Mouse (Mus musculus) adrenal gland, postnatal 10 days (tissue): ENCODE measurements around the gene Ifitm2. TPM values are rescaled to one million over a fixed set of nuclear protein-coding genes. Genes with fewer than 3 reads are reported as not detected.

ENCODE experiments used
- DNase-seq: peaks from one replicate; pipeline ENCODE4 v3.0.0; 2021; ENCODE audit warnings: mixed read lengths
- total RNA-seq, 2 experiments: library from RNA; stranded (reverse); gene quantifications; 2 replicates each; pipeline ENCODE4 v1.2.3; 2021

Gene Ifitm2
- total RNA-seq, 2 experiments from 2014 or later, result 418 to 468 TPM

GRCm38 (mm10) chr7:140942811-140943210 lies 13.0 kb downstream of the Ifitm2 start:
- DNase-seq, result no peak

DNA sequence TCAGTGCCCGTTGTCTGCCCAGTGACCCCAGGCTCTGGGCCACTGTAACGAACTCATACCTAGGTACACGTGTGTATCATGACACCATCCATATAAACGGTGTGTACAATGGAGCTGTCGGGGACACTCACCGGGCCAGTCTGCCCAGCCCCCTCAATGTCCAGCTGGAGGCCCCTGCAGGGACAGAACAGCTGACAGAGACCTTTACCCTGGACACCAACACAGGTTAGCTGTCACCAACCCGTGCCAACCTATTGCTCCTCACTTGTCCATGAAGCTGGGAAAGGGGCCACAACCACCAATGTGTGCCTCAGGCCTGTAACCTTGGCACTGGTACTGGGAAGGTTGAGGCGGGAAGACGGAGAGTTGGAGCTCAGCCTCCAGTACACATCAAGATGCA lies 13.4 kb downstream of the Ifitm2 start:
- peak; percentile 52 for DNase-seq

- DNase-seq, result peak; percentile 93
These were observed 14.3 kb downstream of the Ifitm2 start, which contains the start of gene Pgghg for GRCm38 (mm10) chr7:140941222-140942051. TSS of gene Pgghg (plus strand) at chr7:140941391.

GRCm38 (mm10) chr7:140939669-140940171 lies 16.1 kb downstream of the Ifitm2 start:
- no peak for DNase-seq

- no peak for DNase-seq
These were observed 16.9 kb downstream of the Ifitm2 start for GRCm38 (mm10) chr7:140938896-140939295.

DNA sequence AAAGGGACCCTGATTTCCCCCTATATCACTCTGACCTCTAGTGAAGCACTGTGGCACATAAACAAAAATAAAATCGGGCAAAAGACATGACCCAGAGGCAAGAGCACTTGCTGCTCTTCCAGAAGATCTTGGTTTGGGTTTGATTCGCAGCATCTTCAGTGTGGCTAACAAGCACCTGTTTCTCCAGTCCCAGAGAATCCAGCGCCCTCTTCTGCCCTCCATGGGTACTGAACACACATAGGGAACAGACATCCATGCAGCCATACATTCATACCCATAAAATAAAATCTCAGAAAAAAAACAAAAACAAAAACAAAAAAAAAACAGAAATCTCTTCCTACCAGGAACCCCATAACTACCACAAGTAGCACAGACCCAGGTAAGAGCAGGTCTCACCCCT lies 17.4 kb downstream of the Ifitm2 start:
- no peak for DNase-seq

DNA sequence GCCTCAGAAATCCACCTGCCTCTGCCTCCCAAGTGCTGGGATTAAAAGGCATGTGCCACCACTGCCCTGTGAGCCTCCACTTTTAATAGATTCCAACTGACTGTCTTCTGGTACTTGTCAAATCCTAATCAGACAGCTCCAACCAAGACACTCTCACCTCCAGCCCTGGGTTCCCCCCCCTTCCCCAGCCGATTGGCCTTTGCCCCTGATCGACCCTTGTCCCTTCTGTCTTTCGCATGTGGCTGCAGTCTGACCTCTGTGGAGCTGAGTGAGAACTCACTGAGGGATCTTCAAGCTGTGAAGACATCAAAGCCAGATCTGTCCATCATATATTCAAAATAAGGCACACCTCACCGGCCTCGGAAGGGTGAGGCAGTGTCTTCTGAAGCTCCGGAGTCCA lies 28.6 kb downstream of the Ifitm2 start:
- DNase-seq, result no peak

DNA sequence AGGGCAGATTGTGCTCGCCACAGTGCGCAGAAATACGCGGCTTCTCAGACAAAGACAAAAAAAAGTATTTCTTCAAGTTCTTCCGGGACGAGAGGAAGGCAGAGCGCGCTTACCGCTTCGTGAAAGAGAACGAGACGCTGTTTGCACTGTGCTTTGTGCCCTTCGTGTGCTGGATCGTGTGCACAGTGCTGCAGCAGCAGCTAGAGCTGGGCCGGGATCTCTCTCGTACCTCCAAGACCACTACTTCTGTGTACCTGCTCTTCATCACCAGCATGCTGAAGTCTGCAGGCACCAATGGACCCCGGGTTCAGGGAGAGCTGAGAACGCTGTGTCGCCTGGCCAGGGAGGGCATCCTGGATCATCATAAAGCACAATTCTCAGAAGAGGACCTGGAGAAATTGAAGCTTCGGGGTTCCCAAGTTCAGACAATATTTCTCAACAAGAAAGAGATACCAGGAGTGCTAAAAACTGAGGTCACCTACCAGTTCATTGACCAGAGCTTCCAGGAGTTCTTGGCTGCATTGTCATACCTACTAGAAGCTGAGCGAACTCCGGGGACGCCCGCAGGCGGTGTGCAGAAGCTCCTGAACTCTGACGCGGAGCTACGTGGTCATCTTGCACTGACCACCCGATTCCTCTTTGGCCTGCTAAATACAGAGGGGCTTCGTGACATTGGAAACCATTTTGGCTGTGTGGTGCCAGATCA lies 32.6 kb downstream of the Ifitm2 start:
- no peak for DNase-seq

DNA sequence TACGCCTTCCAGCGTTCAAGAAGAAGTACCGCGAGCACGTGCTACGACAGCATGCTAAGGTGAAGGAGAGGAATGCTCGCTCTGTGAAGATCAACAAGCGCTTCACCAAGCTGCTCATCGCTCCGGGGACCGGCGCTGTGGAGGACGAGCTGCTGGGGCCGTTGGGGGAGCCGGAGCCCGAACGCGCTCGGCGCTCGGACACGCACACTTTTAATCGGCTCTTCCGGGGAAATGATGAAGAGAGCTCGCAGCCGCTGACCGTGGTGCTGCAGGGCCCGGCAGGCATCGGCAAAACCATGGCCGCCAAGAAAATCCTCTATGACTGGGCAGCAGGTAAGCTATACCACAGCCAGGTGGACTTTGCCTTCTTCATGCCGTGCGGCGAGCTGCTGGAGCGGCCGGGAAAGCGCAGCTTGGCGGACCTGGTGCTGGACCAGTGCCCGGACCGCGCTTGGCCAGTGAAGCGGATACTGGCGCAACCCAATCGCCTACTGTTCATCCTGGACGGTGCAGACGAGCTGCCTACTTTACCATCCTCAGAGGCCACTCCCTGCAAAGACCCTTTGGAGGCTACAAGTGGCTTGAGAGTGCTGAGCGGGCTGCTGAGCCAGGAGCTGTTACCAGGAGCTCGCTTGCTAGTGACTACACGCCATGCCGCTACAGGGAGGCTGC lies 33.3 kb downstream of the Ifitm2 start:
- peak; percentile 80 for DNase-seq

GRCm38 (mm10) chr7:140921225-140921975 lies 34.4 kb downstream of the Ifitm2 start:
- DNase-seq, result no peak

GRCm38 (mm10) chr7:140920418-140921029 lies 35.3 kb downstream of the Ifitm2 start, which contains the start of gene Nlrp6:
TSS of gene Nlrp6 (plus strand) at chr7:140920902.
- DNase-seq, result no peak

DNA sequence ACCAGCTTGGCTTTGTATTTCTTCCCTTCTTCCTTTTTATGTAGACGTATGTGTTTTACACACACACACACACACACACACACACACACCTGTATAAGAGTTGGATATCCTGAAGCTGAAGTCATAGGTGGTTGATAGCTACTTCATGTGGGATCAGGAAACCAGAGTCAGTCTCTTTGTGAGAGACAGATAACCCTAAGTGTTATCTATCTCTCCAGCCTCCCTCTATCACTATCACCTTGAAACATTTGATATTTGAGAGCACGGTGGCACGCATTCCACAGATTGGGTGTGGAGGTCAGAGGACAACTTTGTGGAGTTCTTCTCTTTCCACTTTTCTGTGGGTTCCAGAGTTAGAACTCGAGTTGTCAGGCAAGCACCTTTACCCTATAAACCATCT lies 35.9 kb downstream of the Ifitm2 start:
- DNase-seq, result no peak

DNA sequence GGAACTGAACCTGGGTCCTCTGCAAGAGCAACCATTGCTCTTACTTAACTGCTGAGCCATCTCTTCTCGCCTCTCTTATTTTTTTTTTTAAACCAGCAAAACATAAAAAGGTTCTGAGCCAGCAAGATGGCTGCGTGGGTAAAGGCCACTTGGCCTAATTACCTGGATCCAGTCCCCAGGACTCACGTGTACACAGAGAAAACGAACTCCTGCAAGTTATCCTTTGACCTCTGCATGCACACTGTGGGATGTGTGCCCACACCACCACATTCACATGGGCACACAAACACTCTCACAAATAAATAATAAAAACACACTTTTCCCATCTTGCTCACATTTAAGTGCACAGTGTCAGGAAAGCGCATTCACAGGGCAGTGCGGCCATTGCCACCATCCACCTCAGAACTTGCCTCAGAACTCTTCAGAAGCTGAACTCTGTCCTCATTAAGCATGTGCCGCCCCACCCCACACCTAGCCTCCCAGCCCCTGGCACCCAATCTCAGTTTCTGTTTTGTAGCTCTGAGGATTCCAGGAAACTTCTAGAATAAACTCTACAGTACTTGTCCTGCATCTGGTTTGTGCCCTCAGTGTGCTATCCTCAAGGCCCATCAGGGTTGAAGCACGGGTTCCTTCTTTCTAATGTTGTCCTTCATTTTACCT lies 41.6 kb downstream of the Ifitm2 start:
- DNase-seq, result no peak

DNA sequence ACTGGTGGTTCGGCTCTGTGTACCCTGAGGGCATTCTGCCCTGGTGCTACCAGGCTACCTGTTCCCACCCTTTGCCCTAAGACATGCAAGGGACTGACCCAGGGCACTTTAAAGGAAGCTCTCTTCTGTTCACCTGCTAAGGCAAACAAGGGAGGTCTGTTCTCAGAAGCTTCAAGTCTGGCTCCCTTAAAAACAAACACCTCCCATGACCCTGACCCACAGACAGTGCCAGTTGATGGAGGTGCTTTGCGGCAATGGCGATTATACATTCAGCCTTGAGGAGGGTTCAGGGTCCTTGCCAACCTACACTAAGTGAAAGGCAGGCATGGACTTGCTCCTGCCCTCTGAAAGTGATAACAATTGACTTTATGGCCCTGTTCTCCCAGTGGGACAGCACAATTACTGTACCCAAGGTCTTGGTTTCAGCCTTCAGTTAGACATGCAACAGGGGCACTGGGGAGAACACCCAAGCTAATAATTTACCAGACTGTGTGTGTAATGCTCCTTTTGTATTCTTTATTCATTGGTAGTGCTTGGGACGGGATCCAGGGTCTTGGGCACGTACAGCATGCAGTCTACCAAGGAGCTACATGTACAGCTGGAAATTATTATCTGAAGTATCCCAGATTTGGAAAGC lies 42.8 kb downstream of the Ifitm2 start:
- no peak for DNase-seq

GRCm38 (mm10) chr7:140912293-140912692 lies 43.5 kb downstream of the Ifitm2 start:
- no peak for DNase-seq

DNA sequence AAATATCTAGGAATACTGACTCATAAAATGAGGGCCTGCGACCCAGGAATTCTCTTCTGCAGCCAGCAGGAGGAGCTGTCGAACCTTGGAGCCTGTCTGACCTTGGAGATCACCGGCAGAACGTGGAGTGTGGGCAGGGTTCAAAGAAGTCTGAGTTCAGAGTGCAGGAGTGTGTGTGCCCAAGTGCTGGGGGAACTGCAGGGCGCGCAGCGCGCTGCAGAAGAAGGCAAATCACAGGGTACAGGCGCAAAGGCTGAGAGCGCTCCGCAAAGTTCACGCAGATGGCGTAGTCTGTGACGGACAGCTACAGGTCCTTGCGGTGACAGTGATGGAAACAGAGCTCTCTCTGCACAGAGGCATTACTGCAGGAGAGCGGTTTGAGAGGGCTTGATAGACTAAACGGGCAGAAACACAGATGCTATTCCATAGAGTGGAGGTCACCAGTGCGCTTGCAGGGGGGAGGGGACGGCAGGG lies 47.1 kb downstream of the Ifitm2 start:
- DNase-seq, result peak; percentile 89

DNA sequence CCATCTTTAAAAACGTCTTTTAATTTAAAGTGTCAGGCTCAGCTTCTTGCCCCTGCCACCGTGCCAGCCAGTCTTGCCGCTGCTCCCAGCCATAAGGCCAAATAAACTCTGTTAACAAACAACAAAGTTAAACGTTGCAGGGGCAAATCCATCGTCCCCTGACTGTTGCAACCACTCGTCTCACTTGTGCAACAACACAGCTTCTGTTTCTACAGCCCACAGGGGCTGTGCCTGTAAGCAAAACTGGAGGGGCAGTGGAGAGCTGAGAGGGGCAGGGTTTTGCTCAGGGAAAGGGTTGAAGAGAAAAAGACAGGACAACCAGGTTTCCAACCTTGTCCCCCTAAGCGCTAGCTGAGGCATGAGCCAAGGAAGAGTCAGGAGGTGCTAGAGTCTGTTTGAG lies 47.6 kb downstream of the Ifitm2 start:
- peak; percentile 38 for DNase-seq

DNA sequence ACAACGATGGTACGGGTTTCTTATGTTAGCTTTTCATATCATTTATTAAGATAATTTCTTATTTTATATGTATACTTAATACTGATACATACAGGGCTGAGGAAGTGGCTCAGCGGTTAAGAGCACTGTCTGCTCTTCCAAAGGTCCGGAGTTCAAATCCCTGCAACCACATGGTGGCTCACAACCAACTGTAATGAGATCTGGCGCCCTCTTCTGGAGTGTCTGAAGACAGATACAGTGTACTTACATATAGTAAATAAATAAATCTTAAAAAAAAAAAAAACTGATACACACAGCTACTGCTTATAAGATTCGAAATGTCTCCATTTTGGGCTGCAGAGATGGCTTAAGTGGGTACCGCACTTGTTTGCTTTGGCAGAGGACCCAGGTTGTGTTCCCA lies 48.1 kb downstream of the Ifitm2 start:
- DNase-seq, result no peak

DNA sequence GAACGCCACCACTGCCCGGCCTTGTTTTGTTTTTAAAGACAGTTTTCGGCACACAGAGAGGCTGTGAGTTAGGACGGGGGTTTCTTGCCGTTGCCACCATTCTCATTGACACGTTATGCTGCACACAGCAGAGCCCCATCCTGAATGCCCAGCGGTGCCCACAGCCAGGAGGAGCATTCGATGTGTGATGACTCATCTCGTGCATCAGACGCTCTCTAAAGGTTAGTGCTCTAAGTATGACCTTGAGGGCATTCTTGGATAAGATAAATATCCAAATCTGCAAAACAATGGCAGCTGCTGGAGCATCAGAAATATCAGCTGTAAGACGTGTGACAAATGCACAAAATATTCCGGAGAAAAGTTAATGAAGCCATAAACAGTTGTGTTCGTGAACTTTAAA lies 48.7 kb downstream of the Ifitm2 start:
- peak; percentile 65 for DNase-seq

GRCm38 (mm10) chr7:140905642-140906081 lies 50.1 kb downstream of the Ifitm2 start:
- DNase-seq, result no peak
